Mouse (Mus musculus) cerebellum, adult 9-11 months (tissue): Measurements from ENCODE around the gene Padi4.

ENCODE experiments used
- DNase-seq: peaks from one replicate; pipeline ENCODE4 v3.0.0; 2022

Padi4 gene

DNA sequence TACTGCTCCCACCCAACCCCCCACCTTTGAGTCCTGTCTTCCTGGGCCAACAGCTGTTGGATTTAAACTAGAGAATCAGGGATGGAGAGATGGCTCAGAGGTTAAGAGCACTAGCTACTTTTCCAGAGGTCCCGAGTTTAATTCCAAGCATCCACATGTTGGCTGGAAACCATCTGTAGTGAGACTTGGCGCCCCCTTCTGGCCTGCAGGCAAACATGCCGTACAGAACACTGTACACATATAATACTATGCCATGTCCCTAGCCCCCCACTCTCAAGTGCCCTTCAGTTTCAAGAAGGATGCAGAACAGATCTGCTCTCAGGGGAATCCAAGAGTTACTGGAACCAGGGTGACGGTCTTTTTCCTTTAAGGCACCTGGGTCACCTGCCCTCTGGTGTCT is 42.4 kb downstream of the Padi4 start:
- DNase-seq = no peak

DNA sequence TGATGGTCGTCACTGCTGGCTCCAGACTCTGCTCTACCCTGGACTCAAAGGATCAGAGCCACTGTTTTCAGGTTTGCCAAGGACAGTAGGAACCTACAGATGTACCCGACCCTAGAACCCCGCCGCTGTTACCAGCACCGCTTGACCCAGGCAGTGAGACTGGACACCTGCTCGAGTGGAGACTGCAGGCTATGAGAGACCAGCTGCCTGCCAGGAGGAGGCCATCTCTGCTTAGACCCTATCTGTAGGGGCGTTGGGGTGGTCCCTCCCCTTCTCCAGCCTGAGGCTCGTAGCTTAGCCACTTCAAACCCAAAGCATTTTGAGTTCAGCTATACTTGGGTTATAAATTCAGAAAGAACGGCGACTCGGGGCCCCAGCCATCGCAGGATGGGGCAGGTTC is 47.1 kb downstream of the Padi4 start:
- no peak for DNase-seq

DNA sequence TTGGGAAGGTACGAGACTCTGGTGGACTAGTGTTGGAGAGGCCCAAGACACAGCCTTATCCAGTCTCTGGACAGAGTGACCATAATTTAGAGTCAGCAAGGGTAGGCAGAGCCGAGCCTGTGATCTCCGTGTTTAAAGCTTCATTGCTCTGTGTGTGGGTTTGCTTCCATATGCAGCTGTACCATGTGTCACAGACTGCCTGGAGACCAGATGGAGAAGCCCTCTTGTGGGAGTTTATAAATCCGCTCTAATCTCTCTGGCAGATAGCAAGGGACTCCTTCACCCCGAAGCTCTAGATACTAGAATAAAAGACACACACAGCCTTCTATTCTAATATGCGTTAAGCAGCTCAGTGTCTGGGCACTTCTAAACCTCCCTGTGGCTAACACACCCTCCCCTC is 49.3 kb downstream of the Padi4 start:
- DNase-seq = no peak

DNA sequence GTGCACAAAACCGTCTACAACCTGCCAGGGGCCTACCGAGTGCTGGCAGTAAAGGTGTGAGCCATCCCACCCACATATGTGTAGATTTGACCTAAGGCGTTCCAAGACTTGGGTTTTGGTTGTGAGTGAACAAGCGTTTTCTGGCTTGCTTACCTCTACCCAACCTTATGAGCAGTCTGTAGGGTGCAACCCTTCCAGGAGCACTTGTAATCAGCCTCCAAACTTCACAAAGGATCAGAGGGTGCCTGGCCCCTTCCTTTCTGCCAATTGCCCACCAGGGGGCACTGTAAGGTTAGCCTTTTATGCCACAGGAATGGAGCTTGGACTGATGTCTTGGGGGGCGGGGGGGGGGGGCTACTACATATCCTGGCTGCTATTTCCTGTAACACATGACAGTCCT is 50.2 kb downstream of the Padi4 start:
- no peak for DNase-seq

DNA sequence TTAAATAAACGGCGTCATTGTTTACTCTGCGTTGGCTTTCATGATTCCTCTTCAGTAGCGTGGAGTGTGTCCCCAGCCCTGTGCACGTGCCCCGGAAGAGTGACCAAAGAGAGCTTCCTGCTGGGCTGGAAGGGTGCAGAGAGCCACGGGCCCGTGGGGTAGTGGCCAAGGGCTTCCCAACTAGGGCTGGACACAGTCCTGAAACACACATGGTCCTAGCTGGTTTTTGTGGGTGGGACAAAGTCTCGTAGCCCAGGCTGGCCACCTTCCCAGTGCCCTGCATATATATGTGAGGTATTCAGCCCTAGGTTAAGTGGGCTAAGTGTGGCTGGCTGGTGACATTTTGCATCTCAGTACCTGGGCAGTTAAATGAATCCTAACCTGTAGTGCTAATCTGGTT is 50.8 kb downstream of the Padi4 start:
- no peak for DNase-seq

DNA sequence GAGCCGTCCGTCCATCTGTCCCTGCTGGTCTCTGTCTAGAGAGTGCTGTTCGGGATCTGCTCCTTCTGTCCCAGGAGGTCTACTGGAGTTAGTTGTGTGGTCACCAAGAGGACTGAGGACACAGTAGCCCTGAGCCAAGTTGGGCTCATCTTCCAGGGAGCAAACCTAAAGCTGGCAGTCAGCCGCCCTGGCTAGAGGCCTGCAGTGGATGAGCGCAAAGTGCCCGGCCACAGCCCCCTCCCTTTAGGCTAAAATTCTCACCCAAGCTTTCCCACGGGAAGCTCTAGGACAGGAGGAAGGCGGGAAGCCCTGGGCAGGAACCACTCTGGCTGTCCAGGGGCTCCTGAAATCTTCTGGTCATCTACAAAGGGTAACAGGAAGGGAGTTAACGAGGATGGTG is 51.3 kb downstream of the Padi4 start:
- no peak for DNase-seq

DNA sequence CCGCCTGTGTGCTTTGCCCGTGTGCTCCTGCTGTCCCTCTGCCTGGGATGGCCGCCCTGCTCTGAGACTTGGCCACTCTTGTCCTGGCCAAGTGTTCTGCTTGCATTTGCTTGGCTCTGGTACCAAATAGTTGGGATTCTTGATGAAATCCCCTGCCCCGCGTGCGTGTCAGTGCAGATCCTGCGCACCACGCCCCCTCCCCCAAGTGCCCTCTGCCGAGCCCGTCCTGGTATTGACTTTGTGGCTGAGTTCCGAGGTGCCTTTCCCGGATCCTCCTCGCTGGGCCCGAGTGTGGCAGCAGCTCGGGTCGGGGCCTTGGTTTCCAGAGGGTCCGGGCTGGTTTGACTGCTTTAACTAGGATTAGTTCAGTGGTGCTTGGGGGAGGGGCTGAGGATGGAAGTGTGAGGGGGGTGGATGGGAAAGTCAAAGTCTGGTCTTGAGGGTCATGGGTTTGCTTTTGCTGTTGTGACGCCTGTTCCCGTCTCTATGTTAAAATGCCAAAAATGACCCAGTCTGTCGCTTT is 52.0 kb downstream of the Padi4 start:
- DNase-seq = no peak

DNA sequence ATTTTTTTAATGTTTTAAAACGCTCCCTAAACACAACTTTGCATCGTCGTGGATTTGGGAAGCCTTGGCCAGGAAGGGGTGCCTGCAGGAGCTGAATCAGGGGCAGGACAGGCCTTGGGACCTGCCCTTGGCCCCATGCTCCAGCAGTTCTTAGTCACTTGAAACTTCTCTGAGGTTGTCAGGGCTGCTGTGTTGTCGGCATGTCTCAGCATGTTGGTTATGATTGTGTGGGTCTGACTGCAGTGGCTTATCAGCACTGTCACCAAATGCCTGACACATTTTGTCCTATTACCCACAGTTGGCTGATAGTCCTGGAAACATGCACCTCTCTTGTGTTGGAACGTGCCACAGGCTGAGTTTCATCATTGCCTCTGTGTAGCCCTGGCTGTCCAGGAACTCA is 53.9 kb downstream of the Padi4 start:
- DNase-seq = no peak

DNA sequence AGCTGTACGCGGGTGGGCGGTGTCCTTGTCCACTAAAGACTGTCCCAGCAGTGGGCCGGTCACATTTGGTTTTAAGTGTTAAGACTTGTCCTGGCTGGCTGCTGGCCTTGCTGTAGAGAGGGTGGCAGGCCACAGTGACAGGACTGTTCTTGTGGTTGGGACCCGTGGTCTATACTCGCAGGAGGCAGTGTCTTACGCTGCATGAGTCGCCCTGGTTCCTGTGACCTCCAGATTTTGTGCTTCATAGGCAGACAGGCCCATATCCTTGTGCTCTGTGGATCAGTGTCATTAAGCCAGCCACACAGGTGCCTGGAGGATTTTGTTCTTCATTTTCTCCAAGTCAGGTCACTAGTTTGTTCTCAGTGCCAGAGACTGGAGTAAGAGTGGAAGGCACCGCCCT is 55.6 kb downstream of the Padi4 start:
- DNase-seq = no peak

DNA sequence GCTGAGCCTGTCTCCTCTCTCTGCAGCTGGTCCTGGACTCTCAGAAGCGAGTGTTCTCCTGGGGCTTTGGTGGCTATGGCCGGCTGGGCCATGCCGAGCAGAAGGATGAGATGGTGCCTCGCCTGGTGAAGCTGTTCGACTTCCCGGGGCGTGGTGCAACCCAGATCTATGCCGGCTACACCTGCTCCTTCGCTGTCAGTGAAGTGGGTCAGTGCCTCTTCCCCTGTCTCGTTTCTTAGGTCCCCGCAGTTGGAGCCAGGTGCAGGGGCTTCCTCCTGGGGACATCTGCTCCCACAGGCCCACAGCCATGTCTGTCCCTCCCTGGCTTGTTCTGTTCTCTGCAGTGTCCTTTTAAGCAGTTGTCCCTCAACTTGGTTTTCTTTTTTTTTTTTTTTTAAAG is 57.0 kb downstream of the Padi4 start:
- DNase-seq = no peak

DNA sequence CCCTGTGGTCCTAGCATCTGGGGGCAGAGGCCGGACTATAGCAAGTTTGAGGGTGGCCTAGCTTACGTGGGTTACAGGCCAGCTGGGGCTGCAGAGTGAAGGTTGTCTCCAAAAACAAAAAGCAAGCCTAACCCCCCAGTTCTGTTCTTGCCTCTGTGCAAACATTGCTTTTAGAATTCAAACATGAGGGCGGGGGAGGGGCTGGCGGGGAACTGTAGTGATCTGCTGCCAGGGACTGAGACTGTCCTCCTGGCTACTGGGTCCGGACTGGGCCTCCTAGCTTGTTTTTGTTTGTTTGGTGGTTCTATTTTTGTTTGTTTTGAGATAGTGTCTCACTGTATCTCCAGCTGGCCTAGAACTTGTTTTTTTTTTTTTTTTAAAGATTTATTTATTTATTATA is 59.5 kb downstream of the Padi4 start:
- no peak for DNase-seq

DNA sequence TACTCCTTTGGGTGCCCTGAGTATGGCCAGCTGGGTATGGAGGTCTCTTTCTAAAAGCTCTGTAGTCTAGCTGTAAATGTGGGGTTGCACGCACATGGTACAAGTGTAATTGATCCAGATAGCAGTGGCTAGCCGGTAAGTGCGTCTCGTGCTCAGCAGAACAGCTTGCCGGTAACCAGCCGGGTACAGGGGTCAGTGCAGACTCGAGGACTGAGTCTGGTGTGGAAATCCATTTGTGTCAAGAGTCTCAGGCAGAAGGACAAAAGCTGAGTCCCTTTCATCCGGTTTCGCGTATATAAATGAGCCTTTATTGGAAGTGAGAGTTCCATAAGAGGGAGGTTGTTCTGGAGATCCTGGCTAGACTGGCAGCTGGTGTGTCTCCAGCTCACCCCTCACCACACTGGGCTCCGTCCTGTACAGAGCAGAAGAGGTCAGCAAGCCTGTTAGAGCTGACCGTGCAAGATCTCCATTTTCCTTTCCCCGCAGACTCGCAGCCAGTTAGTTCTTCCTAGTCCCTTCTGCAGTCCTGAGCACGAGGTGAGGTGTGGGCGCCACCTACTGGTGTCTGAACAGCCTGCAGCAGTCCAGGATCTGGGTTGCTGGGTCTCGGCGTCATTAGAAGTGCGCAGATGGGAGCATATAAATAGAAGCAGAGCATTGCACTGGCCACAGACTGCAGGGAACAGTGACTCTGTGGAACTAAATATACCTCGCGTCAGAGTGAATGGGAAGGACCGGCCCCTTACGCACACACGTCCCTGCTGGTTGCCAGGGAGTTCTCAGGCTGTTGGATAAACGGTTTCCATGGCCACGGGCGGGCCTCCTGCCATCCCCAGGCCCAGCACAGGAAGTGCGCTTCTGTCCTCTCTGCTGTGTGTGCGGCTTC is 60.3 kb downstream of the Padi4 start:
- DNase-seq = peak; percentile 98

DNA sequence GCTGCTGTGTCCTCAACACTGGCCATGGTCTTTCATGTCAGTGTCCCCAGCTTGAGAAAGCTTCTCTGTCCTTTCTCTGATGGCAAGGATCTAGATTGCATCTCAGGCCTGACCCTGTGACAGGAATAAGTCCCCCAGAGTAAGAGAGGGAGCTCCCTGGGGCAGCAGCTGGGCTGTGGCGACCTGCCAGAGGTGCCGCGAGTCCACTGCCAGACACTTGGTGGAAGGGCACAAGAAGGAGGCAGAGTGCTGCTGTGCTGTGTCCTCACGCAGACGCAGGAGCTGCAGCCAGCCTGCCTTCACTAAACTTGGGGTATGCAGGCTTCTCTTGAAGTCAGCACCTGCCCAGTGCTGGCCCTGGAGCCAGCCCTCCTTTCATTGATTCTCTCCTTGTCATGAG is 62.7 kb downstream of the Padi4 start:
- DNase-seq = no peak

DNA sequence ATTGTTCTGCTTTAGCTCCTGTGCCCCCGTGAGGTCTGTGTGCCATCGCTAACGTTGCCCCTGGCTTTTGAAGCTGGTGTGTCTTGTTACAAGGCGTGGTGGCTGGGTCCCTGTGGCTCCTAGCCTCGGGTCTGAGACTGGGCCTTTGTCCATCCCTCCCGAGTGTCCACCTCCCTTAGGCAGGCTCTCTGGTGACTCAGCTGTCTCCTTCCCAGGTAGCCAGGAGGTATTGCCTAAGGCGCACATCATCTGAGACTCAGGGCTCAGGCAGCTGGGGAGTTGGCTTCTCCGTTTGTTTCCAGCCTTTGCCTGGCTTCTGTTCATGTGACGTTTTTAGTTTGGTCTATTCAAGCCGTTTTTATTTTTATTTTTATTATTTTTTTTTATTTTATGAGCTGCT is 63.3 kb downstream of the Padi4 start:
- DNase-seq = no peak

DNA sequence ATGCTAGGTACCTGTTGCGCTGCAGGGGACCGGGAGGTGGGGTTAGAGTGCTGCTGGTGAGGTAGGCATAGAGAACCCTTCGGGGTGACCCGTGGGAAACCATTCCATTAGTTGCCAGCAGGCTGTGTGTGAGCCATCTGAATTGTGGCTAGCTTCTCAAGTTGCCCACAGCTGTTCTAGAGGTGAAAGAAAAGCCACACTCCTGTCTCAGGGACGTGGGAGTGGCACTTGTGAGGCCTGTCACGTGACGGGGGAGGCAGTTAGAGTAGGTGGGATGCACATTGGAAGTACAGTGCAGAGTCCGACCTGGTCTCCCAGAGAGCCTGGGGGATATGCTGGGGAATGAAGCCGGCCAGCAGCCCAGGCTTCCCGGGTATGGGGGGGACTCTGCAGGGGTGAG is 64.4 kb downstream of the Padi4 start:
- no peak for DNase-seq

DNA sequence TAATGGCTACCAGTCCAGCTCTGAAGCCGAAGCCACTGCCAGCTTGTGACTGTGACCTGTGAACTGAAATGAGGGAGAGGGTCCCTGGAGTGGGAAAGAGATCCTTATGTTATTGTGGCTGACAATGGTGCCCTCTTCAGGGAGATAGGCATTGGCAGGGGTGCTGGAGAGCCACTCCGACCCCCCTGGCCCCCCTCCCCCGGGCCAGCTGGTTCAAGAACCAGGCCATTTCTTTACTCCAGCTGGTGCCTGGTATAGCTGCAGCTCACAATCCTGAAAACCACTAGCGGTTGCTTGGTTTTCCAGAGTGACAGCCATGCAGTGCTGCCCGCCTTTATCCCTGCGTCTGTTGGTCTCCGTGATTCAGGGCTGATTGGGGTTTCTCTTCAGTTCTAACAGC is 64.9 kb downstream of the Padi4 start:
- DNase-seq = no peak

DNA sequence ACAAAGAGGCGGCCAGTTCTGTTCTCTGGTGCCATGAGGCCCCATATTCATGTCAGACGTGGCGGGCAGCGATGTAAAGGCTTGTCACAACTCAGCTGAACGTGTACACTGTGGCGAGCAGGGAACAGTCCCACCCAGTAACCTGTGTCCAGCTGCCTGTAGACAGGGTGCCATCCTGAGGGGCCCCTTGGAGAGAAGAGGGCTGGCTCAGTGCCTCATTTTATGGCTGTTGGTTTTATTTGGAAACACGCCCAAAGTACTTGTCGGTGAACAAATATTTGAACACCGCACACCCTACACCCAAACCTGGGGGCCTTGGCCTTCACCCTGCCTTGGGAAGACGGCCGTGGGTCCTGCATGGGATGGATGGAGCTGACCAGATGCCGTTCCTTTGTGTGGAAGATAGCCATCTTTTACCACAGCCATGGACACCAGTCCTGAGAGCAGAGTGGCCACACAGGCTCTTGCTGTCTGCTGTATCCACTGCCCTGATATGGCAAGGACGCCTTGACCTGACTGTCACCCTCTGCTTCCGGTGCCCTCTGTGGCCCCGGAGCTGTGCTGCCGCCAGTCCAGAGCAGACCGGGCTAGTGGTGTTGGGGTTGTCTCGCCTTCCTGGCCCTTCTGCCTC is 65.6 kb downstream of the Padi4 start:
- no peak for DNase-seq

DNA sequence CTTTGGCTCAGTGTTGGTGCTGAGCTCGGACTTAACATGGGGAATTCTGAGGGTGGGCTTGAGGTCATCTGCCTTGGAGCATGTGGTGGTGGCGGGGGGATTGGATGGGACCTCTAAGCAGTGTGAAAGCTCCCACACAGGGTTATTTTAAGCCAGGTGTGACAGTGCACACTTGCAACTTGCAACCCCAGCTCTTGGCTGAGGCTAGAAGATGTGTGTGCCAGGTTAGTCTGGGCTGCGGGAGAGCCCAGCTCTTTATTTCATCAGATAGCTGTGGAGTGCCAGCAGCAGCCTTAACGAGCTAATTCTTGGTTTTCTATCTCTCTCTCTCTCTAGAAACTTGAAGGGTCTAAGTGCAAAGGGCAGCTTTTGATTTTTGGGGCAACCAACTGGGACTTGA is 66.4 kb downstream of the Padi4 start:
- DNase-seq = no peak

DNA sequence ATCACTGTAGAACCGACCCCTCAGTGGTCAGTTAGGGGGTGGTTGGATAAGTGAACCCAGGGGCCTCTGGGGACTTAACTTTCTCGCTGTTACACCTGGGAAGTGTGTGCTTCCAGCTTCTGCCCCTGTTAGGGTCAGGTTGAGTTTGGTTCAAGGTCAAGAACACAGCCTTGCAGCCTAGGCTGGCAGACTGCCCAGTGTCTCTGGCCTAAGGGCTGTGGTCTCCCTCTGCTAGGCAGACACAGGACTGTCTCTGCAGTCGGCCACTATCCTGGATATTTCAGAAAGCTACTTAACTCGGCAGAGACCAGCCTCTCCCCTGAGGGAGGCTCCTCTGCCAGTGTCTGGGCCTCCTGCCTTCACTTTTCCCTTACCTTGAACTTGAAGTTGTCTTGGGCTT is 69.9 kb downstream of the Padi4 start:
- DNase-seq = peak; percentile 48

DNA sequence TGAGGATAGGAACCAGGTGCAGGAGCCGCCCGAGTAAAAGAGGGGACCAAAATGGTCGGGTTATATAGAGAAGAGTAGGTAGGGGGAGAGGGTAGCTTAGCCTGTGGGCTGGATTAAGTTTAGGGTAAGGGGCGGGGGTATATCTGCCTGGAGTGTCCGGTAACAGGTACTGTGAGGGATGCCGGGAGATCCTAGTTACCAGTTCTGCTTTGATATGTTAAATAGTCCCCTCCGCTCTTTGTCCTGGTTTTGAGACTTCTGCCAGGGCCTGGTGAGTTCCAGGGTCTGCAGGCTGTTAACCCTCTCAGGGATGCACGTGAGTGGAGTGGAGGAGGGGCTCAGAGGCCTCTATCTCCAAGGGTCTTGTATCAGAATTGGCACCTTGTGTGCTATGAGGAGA is 70.4 kb downstream of the Padi4 start:
- DNase-seq = peak; percentile 48

DNA sequence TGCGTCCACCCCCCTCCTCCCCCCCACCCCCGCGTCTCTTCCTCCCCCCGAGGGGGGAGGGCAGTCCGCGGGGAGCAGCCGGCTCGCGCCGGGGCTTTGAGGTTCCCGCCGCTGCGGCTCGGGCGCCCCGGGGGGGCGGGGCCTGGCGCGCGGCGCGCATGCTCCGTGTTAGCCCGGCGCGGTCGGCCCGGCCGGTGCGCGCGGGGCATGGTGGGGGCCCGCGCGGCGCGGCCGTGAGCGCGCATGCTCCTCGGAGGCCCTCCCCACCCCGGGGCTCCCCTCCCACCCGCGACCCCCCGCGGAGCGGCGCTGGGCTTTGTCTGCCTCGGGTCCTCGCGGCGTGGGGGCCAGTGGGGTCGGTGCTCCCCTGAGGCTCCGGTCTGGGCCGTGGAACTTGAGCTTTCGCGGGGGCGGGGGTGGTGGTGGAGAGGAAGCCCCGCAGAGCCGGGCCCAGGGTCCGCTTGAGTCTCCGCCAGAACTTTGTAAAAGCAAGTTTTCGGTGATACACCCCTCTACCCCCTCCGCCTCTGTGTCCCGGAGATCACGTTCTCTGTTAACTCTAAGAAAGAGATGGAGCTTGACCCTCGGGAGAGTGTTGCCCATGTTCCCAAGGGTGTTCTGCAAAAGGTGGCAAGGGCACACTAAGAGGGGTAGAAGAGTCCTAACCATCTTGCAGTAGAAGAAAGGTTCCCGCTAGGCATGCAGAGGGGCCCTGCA is 71.3 kb downstream of the Padi4 start:
- peak; percentile 83 for DNase-seq

DNA sequence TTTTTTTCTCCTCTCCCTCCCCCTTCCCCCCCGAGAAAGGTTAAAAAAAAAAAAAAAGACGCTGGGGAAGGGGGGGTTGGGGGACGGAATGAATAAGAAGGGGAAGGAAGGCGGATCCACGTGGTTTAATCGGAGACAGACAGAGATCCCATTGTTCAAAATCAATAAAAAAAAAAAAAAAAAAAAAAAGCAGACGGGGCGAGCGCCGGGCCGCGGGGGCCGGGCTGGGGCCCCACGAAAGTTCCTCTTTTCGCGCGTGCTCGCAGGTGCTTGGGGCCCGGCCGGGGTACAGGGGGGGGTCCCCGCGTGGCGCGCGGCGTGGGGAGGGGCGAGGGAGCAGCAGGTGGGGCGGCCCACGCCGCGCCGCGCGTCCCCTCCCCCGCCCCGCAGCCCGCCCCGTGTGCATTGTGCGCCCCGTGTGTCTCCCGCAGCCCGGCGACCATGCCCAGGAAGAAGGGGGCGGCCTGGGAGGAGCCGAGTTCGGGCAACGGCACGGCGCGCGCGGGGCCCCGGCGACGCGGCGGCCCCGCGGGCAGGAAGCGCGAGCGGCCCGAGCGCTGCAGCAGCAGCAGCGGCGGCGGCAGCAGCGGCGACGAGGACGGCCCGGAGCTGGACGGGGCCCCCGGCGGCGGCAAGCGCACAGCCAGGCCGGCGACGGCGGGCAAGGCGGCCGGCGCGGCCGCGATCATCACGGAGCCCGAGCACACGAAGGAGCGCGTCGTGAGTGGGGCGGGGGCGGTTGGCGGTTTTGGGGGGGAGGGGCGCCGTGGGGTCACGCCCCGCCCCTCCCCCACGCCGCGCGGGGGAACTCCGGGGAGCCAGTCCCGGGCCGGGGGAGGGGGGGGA is 72.1 kb downstream of the Padi4 start:
- no peak for DNase-seq
